ENCODE assay signal across 20 mouse cellular contexts in the genomic region with DNA sequence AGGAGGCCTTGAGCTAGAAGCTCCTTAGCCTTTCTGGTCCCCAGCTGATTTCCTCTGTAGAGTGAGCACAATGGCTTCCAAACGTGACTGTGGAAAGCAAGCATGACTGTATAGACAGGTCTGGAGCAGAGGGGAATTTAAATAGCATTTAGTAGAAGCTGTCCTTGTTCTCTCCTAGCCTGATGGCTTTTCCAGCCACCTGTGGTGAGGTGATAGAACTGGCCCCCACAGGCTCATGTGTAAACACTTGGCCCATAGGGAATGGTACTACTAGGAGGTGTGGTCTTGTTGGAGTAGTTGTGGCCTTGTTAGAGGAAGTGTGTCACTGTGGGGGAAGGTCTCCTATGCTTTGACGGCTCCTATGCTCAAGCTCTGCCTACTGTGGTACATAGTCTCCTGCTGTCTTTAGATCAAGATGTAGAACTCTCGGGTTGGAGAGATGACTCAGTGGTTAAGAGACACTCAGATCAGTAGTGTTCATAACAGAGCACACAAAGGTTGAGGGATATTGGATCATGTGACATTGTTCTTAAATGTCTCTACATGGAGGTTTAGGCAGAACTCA. TPM values are rescaled to one million over a fixed set of nuclear protein-coding genes. Genes with fewer than 3 reads are reported as not detected.
DNase-seq lines count a peak whose midpoint lies in the region; ATAC-seq lines count a peak whose summit lies in the region.
"Had no signal": no experiment of that assay in that cellular context is flagged by ENCODE, and none has a peak within 500 bp of the region (broad histone marks: within the 10 kb centered on the region; RNA-seq: fewer than 3 reads in every experiment).

No protein-coding gene starts in this region.

- H3K27me3 ChIP-seq in forebrain, embryonic 13.5 days, result peaks cover 3% of the 10 kb centered on the region; the same call in 1 of the 2 replicates
- H3K27me3 ChIP-seq in forebrain, embryonic 15.5 days, result no peaks in the 10 kb centered on the region
- no peaks in the 10 kb centered on the region for H3K27me3 ChIP-seq in intestine, embryonic 15.5 days (replicated peaks)

- H3K9me3 ChIP-seq in forebrain, embryonic 13.5 days (replicated peaks), result no peaks in the 10 kb centered on the region
- H3K9me3 ChIP-seq in forebrain, embryonic 15.5 days, result no peaks in the 10 kb centered on the region
- H3K9me3 ChIP-seq in intestine, embryonic 15.5 days, result no peaks in the 10 kb centered on the region
- H3K9me3 ChIP-seq: midbrain, embryonic 13.5 days; neural tube, embryonic 12.5 days had no signal

- peaks cover 19% of the 10 kb centered on the region for H3K4me1 ChIP-seq in forebrain, embryonic 13.5 days
- peaks cover 18% of the 10 kb centered on the region for H3K4me1 ChIP-seq in forebrain, embryonic 15.5 days
- peaks cover 4% of the 10 kb centered on the region; the same call in 1 of the 2 replicates for H3K4me1 ChIP-seq in intestine, embryonic 15.5 days (replicated peaks)

- no peaks in the 10 kb centered on the region for H3K36me3 ChIP-seq in forebrain, embryonic 13.5 days (ENCODE audit: poor library complexity, severe bottlenecking)
- H3K36me3 ChIP-seq in forebrain, embryonic 15.5 days, result no peaks in the 10 kb centered on the region
- H3K36me3 ChIP-seq in intestine, embryonic 15.5 days, result no peaks in the 10 kb centered on the region
- H3K36me3 ChIP-seq in macrophage (ENCODE audit: inconsistent target), result no peaks in the 10 kb centered on the region
- H3K36me3 ChIP-seq: midbrain, embryonic 13.5 days; neural tube, embryonic 12.5 days had no signal

- H3K9ac ChIP-seq in forebrain, embryonic 13.5 days, result no peak overlapping the region
- H3K9ac ChIP-seq in forebrain, embryonic 15.5 days (replicated peaks), result no peak overlapping the region
- H3K9ac ChIP-seq in intestine, embryonic 15.5 days, result no peak overlapping the region
- H3K9ac ChIP-seq: midbrain, embryonic 13.5 days; neural tube, embryonic 12.5 days had no signal

- no peak for ATAC-seq in forebrain, embryonic 13.5 days
- ATAC-seq in forebrain, embryonic 15.5 days (replicated peaks), result no peak
- ATAC-seq in intestine, embryonic 15.5 days, result no peak
- ATAC-seq in frontal cortex, adult (ENCODE audit: low TSS enrichment), result no peak

- H3K4me2 ChIP-seq in forebrain, embryonic 13.5 days, result peak overlapping the region; percentile 94; the same call in 1 of the 2 replicates
- H3K4me2 ChIP-seq in forebrain, embryonic 15.5 days (replicated peaks), result no peak overlapping the region
- H3K4me2 ChIP-seq in intestine, embryonic 15.5 days (replicated peaks), result peak overlapping the region; percentile 81; the same call in 1 of the 2 replicates

- no peak overlapping the region for H3K27ac ChIP-seq in forebrain, embryonic 13.5 days
- no peak overlapping the region for H3K27ac ChIP-seq in forebrain, embryonic 15.5 days (replicated peaks)
- H3K27ac ChIP-seq in intestine, embryonic 15.5 days, result no peak overlapping the region
- H3K27ac ChIP-seq in macrophage, result peak overlapping the region; percentile 21; the same call in 1 of the 2 replicates
- H3K27ac ChIP-seq: midbrain, embryonic 13.5 days; neural tube, embryonic 12.5 days had no signal

- peaks cover 28% of the 10 kb centered on the region for H3K79me2 ChIP-seq in macrophage (ENCODE audit: inconsistent target)

- 73% methylated on average over 3 of the region's 3 CpGs for WGBS in forebrain, embryonic 13.5 days
- WGBS in forebrain, embryonic 15.5 days, result 77% methylated on average over 3 of the region's 3 CpGs
- 73% methylated on average over 3 of the region's 3 CpGs for WGBS in intestine, embryonic 15.5 days
- WGBS in macrophage (ENCODE audit: missing documents), result 58% methylated on average over 3 of the region's 3 CpGs

- peak; percentile 54 for DNase-seq in A20 (ENCODE audit: low read depth, low spot score)
- DNase-seq in frontal cortex, postnatal 25 days (ENCODE audit: low spot score in 2 of 2), result no peak
- no peak for DNase-seq in urinary bladder, postnatal 25 days (ENCODE audit: low spot score)
- DNase-seq: adrenal gland, adult 8-10 months; cerebellum, adult 9-10 months; embryo, embryonic 11 days; heart, adult 18-20 months; heart, postnatal 14 days; lung, postnatal 10 days; thymus, postnatal 36 days had no signal

- no peak overlapping the region for H3K4me3 ChIP-seq in forebrain, embryonic 13.5 days
- no peak overlapping the region for H3K4me3 ChIP-seq in forebrain, embryonic 15.5 days
- no peak overlapping the region for H3K4me3 ChIP-seq in intestine, embryonic 15.5 days (replicated peaks)
- no peak overlapping the region for H3K4me3 ChIP-seq in macrophage (ENCODE audit: inconsistent target)

RNA-seq across cellular contexts. Expression of a gene that starts 1.2 kb away (rescaled TPM):
- 6.2 and 6.9 TPM in 2 replicates for polyA plus RNA-seq in forebrain, embryonic 13.5 days (2015; fragmentation: Nextera tagmentation; extraction: Ambion mirVana)
- polyA plus RNA-seq in forebrain, embryonic 15.5 days (2015; fragmentation: Nextera tagmentation; extraction: Ambion mirVana), result 5.4 TPM in 2 replicates
- 25.9 and 27.1 TPM in 2 replicates for polyA plus RNA-seq in intestine, embryonic 15.5 days (2015; fragmentation: Nextera tagmentation; extraction: Ambion mirVana)
- 10 to 100 TPM; 11.8 to 47.3 (median 22.0) TPM for total RNA-seq in macrophage (2018; cell fraction: chromatin; rRNA removed)
- total RNA-seq in macrophage (2018; cell fraction: cytosol; rRNA removed), result 10 to 100 TPM; 25.9 to 76.0 (median 39.0) TPM
- total RNA-seq in macrophage (2018; cell fraction: nucleus; rRNA removed), result 10 to 100 TPM; 29.7 to 75.1 (median 43.6) TPM
- 29.7 to 67.3 TPM (median 35.7 TPM) in 3 replicates for polyA plus RNA-seq in macrophage (2018)

RNA-seq across cellular contexts. Expression of a gene that starts 34.9 kb away (rescaled TPM):
- 0.10 and 0.24 TPM in 2 replicates for polyA plus RNA-seq in forebrain, embryonic 13.5 days (2015; fragmentation: Nextera tagmentation; extraction: Ambion mirVana)
- 0.10 TPM in 1 of 2 replicates, not detected in the other for polyA plus RNA-seq in forebrain, embryonic 15.5 days (2015; fragmentation: Nextera tagmentation; extraction: Ambion mirVana)
- not detected in 2 replicates for polyA plus RNA-seq in intestine, embryonic 15.5 days (2015; fragmentation: Nextera tagmentation; extraction: Ambion mirVana)
- not detected for total RNA-seq in macrophage (2018; cell fraction: chromatin; rRNA removed)
- not detected for total RNA-seq in macrophage (2018; cell fraction: cytosol; rRNA removed)
- total RNA-seq in macrophage (2018; cell fraction: nucleus; rRNA removed), result not detected
- polyA plus RNA-seq in macrophage (2018), result not detected in 3 replicates
- total RNA-seq: adrenal gland, adult 8-10 months; heart, adult 18-20 months; heart, postnatal 14 days; left cerebral cortex, adult 18-20 months had no signal
- polyA plus RNA-seq: C2C12; inflammation-experienced regulatory T-cells, adult 6 months; midbrain, embryonic 13.5 days; neural tube, embryonic 12.5 days had no signal

RNA-seq across cellular contexts. Expression of a gene that starts 41.3 kb away (rescaled TPM):
- 125 and 136 TPM in 2 replicates for polyA plus RNA-seq in forebrain, embryonic 13.5 days (2015; fragmentation: Nextera tagmentation; extraction: Ambion mirVana)
- 152 and 162 TPM in 2 replicates for polyA plus RNA-seq in forebrain, embryonic 15.5 days (2015; fragmentation: Nextera tagmentation; extraction: Ambion mirVana)
- 77.9 and 85.6 TPM in 2 replicates for polyA plus RNA-seq in intestine, embryonic 15.5 days (2015; fragmentation: Nextera tagmentation; extraction: Ambion mirVana)
- 10 to 100 TPM in 23 of 26 experiments, 1 to 10 TPM in 3; 6.2 to 45.4 (median 26.1) TPM for total RNA-seq in macrophage (2018; cell fraction: chromatin; rRNA removed)
- 10 to 100 TPM; 19.9 to 31.3 (median 26.6) TPM for total RNA-seq in macrophage (2018; cell fraction: cytosol; rRNA removed)
- total RNA-seq in macrophage (2018; cell fraction: nucleus; rRNA removed), result 10 to 100 TPM in 23 of 26 experiments, 1 to 10 TPM in 3; 8.2 to 28.1 (median 16.0) TPM
- polyA plus RNA-seq in macrophage (2018), result 26.1 to 37.4 TPM (median 30.3 TPM) in 3 replicates
